Mouse (Mus musculus) gastrocnemius, adult 8-10 months (tissue): ENCODE data around the gene Ctsd. TPM values are rescaled to one million over a fixed set of nuclear protein-coding genes. Genes with fewer than 3 reads are reported as not detected.

Experiments used
- DNase-seq, 2 experiments: peaks; one replicate each; pipeline ENCODE4 v3.0.0; 2022; ENCODE audit warnings: low spot score in 2 of 2
- total RNA-seq, 4 experiments: library from RNA; stranded (reverse); gene quantifications; 2 replicates each; pipeline ENCODE4 v1.2.4; 2022

The Ctsd gene
- total RNA-seq, 4 experiments from 2014 or later = 443 to 485 (median 471) TPM

DNA sequence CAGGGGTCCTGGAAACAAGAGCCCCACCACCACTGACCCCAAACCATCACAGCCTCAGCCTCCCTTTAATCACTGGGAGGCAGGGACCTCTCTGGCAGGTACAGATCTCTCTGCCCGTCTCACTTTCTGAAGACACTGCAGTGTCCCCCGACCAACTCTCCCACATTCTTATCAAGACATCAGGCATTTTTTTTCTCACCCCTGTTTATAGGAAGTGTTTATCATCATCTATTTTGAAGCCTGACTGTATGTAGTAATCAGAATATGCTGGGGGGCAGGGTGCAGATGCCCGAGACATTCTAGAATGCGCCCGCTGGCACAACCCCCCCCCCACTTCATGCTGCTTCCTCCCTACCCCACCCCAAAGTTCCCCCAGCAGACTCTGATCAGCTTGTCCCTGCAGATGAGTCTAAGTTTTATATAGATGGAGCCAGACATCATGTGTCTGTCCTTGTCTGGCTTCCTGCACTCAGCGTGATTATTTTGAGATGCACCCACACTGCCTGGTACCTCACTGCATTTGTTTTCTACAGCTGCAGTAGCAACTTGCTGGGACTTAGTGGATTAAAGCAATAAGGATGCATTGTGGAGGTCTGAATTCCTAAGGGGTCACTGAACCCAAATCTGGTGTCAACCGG lies 12.4 kb upstream of the Ctsd start:
- no peak for DNase-seq

GRCm38 (mm10) chr7:142399250-142399649 lies 11.4 kb upstream of the Ctsd start:
- DNase-seq = no peak

DNA sequence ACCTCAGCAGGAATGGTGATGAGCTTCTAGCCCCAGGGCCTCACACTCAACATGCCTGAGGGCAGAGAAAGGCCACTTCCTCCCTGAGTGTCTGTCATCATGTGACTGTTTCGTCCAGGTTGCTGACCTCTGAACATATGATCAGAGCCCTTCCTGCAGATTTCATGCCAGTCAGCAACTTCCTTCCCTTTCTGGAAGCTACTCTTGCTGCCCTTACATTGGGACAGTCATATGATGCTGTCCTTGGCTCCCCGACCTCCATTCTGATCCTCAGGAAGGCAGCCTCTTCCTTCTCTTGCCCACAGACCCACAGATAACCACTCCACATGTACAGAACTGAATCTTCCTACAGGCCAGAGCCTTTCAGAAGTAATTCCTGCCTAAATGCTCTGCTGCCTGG lies 10.2 kb upstream of the Ctsd start:
- DNase-seq = no peak

DNA sequence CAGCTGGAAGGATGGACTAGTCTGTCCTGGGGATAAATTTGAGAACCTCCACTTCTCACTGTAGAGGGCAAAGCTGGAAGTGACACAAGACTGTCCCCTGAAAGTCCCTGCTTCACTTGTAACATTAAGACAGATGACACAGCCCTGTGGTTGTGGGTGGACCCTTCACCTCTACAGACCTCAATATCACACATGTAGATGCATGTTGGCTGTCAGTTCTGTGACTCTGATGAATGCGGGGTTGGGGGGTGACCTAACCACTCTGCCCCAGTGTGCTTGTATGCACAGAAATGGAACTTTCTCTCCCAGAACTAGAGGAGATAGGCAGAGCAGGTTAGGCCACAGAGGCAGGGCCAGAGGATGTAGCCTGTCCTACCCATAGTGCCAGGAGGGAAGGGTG lies 8.8 kb upstream of the Ctsd start:
- no peak for DNase-seq

DNA sequence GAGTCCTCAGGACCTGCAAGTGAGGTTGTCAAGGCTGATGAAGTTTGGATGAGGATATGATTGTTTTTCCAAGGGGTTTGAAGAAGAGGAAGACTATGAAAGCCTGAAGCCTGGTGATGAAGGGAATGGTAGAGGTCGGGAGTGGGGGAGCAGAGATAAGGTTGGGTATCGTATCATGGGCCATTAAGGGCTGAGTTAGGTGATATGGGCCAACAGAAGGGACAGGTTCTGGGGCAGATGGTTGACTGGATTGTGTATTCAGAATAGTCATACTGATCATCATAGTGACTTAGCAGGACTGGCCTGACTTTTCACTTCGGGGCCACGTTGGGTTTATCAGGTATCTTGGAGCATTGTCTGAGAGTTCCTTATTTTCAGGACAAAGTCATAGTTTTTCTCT lies 7.6 kb upstream of the Ctsd start:
- no peak for DNase-seq

DNA sequence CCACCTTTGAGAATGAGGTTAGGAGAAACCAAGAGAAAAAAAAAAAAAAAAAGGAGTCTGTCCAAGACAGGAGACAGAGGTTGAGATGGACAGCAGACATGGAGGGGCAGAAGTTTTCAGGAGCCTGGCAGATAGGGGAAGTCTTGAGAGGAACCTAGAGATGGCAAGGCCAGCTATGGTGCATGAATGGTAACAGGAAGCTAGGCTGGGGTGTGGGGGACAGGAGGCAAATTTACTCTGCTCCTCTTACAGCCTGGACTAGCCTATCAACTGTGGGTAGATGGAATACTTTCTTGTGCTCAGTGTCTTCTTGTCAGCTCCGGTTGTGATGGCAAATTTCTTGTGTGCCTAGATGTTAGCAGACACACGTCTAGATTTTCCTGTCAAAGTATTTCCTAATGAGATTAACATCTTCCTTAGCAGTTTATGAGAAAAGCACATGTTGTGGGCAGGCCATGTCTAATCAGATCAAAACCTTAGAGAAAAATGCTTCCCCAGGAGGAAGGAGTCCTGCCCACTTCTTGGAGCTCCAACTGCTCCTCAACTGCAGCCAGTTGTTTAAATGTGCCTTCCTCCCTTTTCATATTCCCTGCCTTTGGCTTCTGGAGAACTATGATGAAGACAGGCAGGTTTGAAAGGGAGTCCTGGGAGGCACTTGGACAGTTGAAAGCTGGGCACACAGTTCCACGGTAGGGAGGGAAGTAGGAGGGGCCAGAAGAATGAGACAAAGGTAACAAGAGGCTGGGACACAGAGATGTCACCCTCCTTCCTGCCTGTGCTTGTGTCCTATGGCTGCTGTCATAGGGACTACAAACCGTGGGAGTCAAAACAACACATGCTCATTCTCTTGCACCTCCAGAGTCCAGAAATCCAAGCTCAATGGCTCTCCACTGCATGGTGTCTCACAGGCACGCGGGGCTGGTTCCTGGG lies 6.7 kb upstream of the Ctsd start:
- no peak for DNase-seq

- no peak for DNase-seq
Measured at GRCm38 (mm10) chr7:142393191-142393590, 5.4 kb upstream of the Ctsd start.

GRCm38 (mm10) chr7:142391609-142392008 lies 3.8 kb upstream of the Ctsd start:
- no peak for DNase-seq

- DNase-seq = no peak
Measured at GRCm38 (mm10) chr7:142391108-142391507, 3.3 kb upstream of the Ctsd start.

GRCm38 (mm10) chr7:142389961-142390650 lies 2.3 kb upstream of the Ctsd start:
- DNase-seq = no peak

GRCm38 (mm10) chr7:142388740-142389139 lies 902 bp upstream of the Ctsd start:
- no peak for DNase-seq

DNA sequence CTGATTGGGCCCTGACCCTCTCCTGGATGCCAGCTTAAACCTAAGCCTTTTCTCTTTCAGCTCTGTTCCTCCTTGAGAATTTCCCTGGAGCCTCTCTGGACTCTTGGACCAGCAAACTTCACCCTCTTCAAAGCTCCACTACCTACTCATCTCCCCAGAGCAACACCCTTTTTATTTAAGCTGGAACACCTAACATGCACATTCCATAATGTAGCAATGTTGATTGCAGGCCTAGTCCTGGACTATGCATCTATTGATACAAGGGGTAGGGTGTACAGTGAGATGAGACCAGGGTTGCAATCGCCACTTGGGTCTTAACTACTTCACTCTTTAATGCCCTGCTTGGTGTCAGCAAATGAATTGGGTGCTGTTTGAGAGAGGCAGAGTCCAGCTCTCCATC lies 360 bp upstream of the Ctsd start:
- DNase-seq = no peak

DNA sequence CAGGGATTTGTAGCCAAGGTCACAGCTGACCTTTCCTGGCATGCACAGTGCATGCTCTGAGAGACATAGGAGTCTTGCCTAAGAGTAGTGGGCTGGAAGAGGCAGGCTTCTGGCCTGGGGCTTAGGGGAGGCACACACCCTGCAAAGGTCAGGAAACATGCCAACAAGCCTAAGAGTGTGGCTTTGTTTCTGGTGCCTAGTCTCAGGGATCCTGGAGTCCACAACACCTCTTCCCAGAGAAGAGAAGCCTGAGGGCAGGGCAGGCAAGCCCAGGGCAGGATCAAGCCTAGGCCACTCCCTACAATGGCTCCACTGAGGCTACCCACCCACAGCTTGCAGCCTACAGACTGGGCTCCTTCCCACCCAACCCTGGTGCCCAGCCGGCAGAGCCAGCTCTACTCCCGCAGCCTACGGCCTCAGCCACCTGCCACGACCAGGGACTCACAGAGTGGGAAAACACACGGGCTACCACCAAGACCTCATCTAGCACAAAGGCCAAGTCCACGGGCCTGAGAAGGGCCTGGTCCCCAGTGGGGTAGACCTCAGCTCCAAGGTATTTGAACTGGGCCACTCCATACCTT lies 1.1 kb downstream of the Ctsd start:
- DNase-seq = peak in 1 of 2 experiments; percentile 26

- DNase-seq = no peak
Measured at GRCm38 (mm10) chr7:142385742-142386403, 2.0 kb downstream of the Ctsd start.

- DNase-seq = peak; percentile 33 to 60
Measured at GRCm38 (mm10) chr7:142384306-142384705, 3.5 kb downstream of the Ctsd start.

- no peak for DNase-seq
Measured at GRCm38 (mm10) chr7:142382567-142382966, 5.3 kb downstream of the Ctsd start, which contains the start of gene Gm49369. Gm49369 (minus strand) TSS chr7:142382667.

DNA sequence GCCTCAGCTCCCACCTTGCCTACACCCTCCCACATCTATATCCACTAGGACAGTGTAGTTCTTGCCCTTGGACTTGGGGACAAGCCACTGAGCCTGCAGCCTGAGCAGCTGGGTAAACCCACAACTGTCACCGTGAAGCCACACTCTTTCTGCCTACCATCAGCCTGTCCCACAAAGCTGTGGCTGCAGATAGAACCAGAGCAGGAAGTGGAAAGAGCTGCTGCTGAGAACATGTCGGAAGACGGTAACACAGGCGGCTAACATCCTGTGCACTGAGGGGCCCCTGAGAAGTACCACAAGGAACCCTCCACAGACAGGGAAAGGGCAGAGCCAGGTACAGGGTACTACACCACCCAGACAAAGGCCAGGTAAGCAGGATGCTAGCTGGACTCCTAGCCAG lies 6.7 kb downstream of the Ctsd start:
- DNase-seq = no peak

- no peak for DNase-seq
Measured at GRCm38 (mm10) chr7:142379186-142379585, 8.7 kb downstream of the Ctsd start.

DNA sequence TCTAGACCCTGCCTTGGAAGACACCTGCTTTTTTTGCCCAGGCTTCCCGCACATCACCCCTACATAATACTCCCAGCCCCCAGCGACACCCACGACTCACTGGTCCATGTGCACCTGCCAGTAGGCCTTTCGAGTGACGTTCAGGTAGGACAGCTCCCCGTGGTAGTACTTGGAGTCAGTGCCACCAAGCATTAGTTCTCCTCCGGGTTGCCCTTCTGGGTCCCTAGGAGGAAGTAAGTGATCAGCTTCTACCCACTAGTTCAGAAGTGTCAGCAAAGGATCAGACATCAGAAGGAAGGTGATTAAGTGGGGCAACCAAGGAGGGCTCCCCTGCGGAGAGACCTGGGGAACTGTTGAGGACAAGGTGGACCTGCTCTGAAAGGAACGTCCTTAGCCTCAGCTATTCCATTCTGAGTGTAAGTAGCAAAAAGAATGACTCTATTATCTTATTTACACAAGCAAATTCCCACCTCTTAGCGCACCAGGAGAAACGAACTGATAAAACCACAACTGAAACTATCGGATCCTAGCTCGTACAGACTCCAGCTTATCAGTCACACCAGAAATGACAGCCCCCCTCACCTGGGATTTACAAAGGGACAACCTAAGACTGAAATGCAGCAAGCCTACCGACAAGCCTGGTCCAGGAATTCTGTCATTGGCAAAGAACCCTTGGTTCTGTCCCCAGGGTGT lies 10.5 kb downstream of the Ctsd start:
- DNase-seq = no peak

- no peak for DNase-seq
Measured at GRCm38 (mm10) chr7:142376096-142376495, 11.7 kb downstream of the Ctsd start.
